Mouse (Mus musculus): ENCODE data around the gene Nynrin. TPM values are rescaled to one million over a fixed set of nuclear protein-coding genes. Genes with fewer than 3 reads are reported as not detected.

The Nynrin gene
- total RNA-seq, 1 experiment from 2014 or later, result 0.23 TPM

DNA sequence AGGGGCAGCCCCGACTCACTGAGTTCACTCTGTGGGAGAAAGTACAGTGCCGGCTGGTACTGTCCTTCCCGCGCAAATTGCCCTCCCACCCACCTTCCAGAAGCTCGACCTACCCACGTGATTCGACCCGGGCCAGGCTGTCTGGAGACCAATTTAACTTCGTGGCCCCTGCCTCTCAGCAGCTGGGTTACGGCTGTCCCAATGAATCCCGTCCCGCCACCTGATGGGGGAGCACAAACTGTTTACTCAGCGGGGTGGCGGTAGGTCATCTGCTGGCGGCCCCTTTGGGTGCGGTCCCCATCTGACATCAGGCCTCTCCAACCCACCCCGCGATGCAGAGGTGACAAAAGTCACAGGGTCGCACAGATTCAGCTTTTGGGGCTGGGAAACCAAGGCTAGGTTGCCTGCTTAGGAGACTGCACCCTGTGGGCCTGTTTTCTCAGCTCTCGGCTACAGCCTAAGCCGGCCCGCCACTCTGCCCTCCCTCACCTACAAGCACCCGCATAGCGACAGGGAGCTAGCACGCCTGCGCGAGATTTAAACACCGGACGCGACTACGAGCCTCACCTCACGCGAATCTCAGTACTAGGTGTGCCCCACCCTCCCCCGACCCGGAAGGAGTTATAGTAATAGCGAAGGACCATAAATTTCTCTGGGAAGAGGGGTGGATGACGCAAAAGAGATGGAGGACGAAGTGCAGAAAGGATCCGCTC lies 46.0 kb downstream of the Nynrin start, which contains the start of gene Sdr39u1:
TSS of gene Sdr39u1 (minus strand) at position 593 of the 713 bp plus-strand sequence.
- peak; percentile 86 for ATAC-seq (ENCODE audit: extremely low read depth, insufficient number of reproducible peaks, low FRiP score, poor library complexity, severe bottlenecking)

GRCm38 (mm10) chr14:55900414-55900755 lies 46.6 kb downstream of the Nynrin start:
- ATAC-seq (ENCODE audit: extremely low read depth, insufficient number of reproducible peaks, low FRiP score, poor library complexity, severe bottlenecking), result no peak

DNA sequence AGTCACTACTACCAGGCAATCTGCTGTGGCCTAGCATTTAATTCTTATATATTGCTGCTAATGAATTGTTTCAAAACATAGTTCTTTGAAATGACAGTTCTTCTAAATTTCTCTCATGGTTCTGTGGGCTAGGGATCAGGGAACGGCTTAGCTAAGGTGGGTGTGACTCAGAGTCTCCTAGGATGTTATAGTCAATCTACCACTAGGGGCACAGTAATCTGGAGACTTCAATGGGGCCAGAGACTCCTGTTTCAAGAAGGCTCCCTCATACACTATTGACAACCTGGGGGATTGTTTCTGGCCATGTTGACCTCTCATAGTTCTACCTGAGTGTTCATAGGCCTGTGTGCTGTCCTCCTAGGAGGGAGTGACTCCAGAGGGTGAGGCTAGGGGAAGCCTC lies 51.7 kb downstream of the Nynrin start:
- peak; percentile 57; the same call in 1 of the 2 replicates for ATAC-seq (ENCODE audit: extremely low read depth, insufficient number of reproducible peaks, low FRiP score, poor library complexity, severe bottlenecking)

- ATAC-seq (ENCODE audit: extremely low read depth, insufficient number of reproducible peaks, low FRiP score, poor library complexity, severe bottlenecking), result peak; percentile 36; the same call in 1 of the 2 replicates
These were observed 59.6 kb downstream of the Nynrin start for GRCm38 (mm10) chr14:55913406-55913805.

GRCm38 (mm10) chr14:55918240-55919082 lies 64.7 kb downstream of the Nynrin start:
- ATAC-seq (ENCODE audit: extremely low read depth, insufficient number of reproducible peaks, low FRiP score, poor library complexity, severe bottlenecking), result peak; percentile 87

- ATAC-seq (ENCODE audit: extremely low read depth, insufficient number of reproducible peaks, low FRiP score, poor library complexity, severe bottlenecking), result no peak
These were observed 68.8 kb downstream of the Nynrin start for GRCm38 (mm10) chr14:55922475-55923232.

Other genes starting within 250 kb of the Nynrin start
- not detected in 2 replicates for gene Rec8, start 236.0 kb upstream of the Nynrin start, total RNA-seq (2017)
- gene Ipo4, start 218.1 kb upstream of the Nynrin start, total RNA-seq (2017), result 4.2 and 11.3 TPM in 2 replicates
- gene Gm49378, start 216.1 kb upstream of the Nynrin start, total RNA-seq (2017), result 2.1 and 2.8 TPM in 2 replicates
- 40.7 and 42.5 TPM in 2 replicates for gene Tm9sf1, start 210.2 kb upstream of the Nynrin start, total RNA-seq (2017)
- 0.98 and 2.1 TPM in 2 replicates for gene Tssk4, start 203.8 kb upstream of the Nynrin start, total RNA-seq (2017)
- 40.6 and 42.1 TPM in 2 replicates for gene Mdp1, start 193.5 kb upstream of the Nynrin start, total RNA-seq (2017)
- 27.5 and 44.8 TPM in 2 replicates for gene Gmpr2, start 182.1 kb upstream of the Nynrin start, total RNA-seq (2017)
- gene Nedd8, start 181.9 kb upstream of the Nynrin start, total RNA-seq (2017), result 158 and 211 TPM in 2 replicates
- 64.8 and 68.2 TPM in 2 replicates for gene Tinf2, start 172.2 kb upstream of the Nynrin start, total RNA-seq (2017)
- gene Tgm1, start 140.1 kb upstream of the Nynrin start, total RNA-seq (2017), result 6.9 and 9.5 TPM in 2 replicates
- 27.2 and 36.8 TPM in 2 replicates for gene Rabggta, start 131.7 kb upstream of the Nynrin start, total RNA-seq (2017)
- gene Dhrs1, start 108.3 kb upstream of the Nynrin start, total RNA-seq (2017), result 20.4 and 28.0 TPM in 2 replicates
- gene Nop9, start 108.3 kb upstream of the Nynrin start, total RNA-seq (2017), result 12.1 and 15.8 TPM in 2 replicates
- gene Cideb, start 95.6 kb upstream of the Nynrin start, total RNA-seq (2017), result 0.49 TPM in 1 of 2 replicates, not detected in the other
- gene Ltb4r2, start 92.6 kb upstream of the Nynrin start, total RNA-seq (2017), result 0.25 and 0.81 TPM in 2 replicates
- gene Ltb4r1, start 88.0 kb upstream of the Nynrin start, total RNA-seq (2017), result 12.9 and 14.6 TPM in 2 replicates
- 0.49 TPM in 1 of 2 replicates, not detected in the other for gene Adcy4, start 69.9 kb upstream of the Nynrin start, total RNA-seq (2017)
- 17.3 and 30.9 TPM in 2 replicates for gene Ripk3, start 65.1 kb upstream of the Nynrin start, total RNA-seq (2017)
- not detected in 2 replicates for gene Nfatc4, start 30.9 kb upstream of the Nynrin start, total RNA-seq (2017)
- 0.37 TPM in 1 of 2 replicates, not detected in the other for gene Cbln3, start 30.4 kb downstream of the Nynrin start, total RNA-seq (2017)
- 157 and 158 TPM in 2 replicates for gene Khnyn, start 30.9 kb downstream of the Nynrin start, total RNA-seq (2017)
- gene Sdr39u1, start 46.3 kb downstream of the Nynrin start, total RNA-seq (2017), result 9.7 and 16.3 TPM in 2 replicates
- gene Cma1, start 90.7 kb downstream of the Nynrin start, total RNA-seq (2017), result 0.37 and 2.1 TPM in 2 replicates
- gene Cma2, start 97.0 kb downstream of the Nynrin start, total RNA-seq (2017), result not detected in 2 replicates
- gene Mcpt1, start 164.0 kb downstream of the Nynrin start, total RNA-seq (2017), result not detected in 2 replicates
- gene Mcpt9, start 176.5 kb downstream of the Nynrin start, total RNA-seq (2017), result not detected in 2 replicates
- gene Mcpt2, start 188.0 kb downstream of the Nynrin start, total RNA-seq (2017), result not detected in 2 replicates
- gene Mcpt4, start 208.3 kb downstream of the Nynrin start, total RNA-seq (2017), result not detected in 2 replicates
- 0.58 TPM in 1 of 2 replicates, not detected in the other for gene Mcpt8, start 231.3 kb downstream of the Nynrin start, total RNA-seq (2017)
- not detected in 2 replicates for gene Ctsg, start 248.6 kb downstream of the Nynrin start, total RNA-seq (2017)

All from neutrophil, adult 5-6 weeks (primary cell).